Mouse (Mus musculus): ENCODE results near the gene Rassf7. TPM values are rescaled to one million over a fixed set of nuclear protein-coding genes. Genes with fewer than 3 reads are reported as not detected.

Rassf7 gene
- total RNA-seq (2014; rRNA removed): 24.5 and 35.7 TPM in 2 replicates
- 19.6 and 23.3 TPM in 2 replicates for polyA plus RNA-seq (2015; fragmentation: Nextera tagmentation; extraction: Ambion mirVana)

DNA sequence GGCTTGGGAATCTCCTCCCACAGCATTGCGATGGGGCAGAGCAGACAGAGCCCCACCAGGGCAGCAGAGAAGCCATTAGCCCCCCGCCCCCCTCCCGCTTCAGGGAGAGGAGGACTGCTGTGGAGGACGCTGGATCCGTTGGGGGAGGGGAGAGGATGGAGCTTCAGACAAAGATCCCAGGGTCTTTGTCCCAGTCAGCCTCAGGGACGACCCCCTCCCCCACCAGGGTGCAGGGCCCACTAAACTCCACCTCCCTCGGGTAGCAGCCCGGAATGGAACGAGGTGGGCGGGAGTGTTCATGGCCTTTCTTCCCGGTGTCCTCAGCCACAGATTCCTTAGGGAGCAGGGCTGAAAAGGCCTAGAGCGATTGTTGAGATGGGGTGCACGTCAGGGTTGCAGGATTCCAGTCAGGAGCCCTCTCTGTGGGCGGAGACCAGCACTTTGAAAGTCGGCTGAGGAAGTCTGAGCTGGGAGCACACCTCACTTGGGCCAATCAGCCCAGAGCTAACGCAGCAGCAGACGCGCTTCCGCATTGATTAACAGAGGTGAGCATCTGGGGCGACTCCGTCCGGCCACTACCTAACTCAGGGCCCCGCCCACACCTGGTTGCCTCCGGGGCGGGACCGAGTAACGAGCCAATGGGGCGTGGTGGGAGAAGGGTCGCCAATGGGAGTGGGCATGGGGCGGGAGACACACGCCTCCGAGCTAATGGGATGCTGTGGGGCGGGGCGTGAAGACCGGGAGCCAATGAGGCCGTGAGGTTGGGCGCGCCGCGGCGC, at the start of gene Rassf7:
Gene Rassf7 (plus strand): TSS at position 760 of the 779 bp plus-strand sequence.
- peak; percentile 95 for ATAC-seq

DNA sequence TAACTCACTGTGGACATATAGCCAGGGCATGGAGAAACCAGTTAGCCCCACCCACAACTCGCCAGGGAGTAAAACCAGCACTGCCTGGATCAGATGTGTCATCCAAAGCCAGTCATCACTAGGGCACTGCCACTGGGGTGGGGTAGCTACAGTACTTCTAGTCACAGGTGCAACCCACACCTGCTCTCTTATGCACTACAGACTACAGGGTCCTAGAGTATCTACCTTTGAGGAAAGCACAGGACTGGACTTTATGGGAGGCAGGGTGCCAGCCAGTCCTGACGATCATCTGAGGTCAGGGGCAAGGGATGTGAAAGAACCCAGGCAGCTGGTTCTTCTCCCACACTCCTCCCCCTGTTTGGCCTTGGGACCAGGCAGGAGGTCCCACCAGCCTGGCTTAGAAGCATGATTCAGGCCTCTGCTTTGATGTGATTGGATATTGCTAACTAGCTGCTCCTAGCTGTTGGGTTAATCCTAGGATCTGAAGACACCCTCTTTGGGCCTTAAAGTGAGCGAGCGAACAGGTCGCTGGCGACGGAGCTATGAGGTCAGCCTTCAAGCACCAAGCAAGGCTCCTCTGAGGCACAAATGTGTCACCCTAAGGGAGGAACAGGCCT, 47.7 kb upstream of the Rassf7 start:
- Histone ChIP-seq H3K36me3 (ENCODE audit: insufficient read depth, low read length) (peaks cover 4% of the 10 kb centered on the region; the same call in 1 of the 2 replicates), H3K4me1 (ENCODE audit: insufficient read depth, low read length) (peaks cover 13% of the 10 kb centered on the region), H3K27me3 (ENCODE audit: insufficient read depth, low read length) (no peaks in the 10 kb centered on the region), H3K27ac (peak overlapping the region; percentile 7; the same call in 1 of the 2 replicates), H3K9me3 (ENCODE audit: low read length) (no peaks in the 10 kb centered on the region), H3K9ac (replicated peaks; ENCODE audit: low read length) (peak overlapping the region; percentile 52), H3K4me3 (ENCODE audit: low read length) (peak overlapping the region; percentile 35), H3K4me2 (ENCODE audit: low read depth, low read length) (peak overlapping the region; percentile 55)
- 24% methylated on average over 7 of the region's 7 CpGs for WGBS
- ATAC-seq (no peak), DNase-seq (ENCODE audit: low spot score) (peak; percentile 34)
- TF ChIP-seq CTCF (IDR thresholded peaks at IDR 0.05; ENCODE audit: low read depth): no peak

More for the DNA sequence above, at the start of gene Rassf7:
- Histone ChIP-seq H3K9ac (replicated peaks; ENCODE audit: low read length) (peak within 1 kb of the TSS; percentile 63), H3K9me3 (ENCODE audit: low read length) (no peaks in the 10 kb centered on the region), H3K4me3 (ENCODE audit: low read length) (peak within 1 kb of the TSS; percentile 61), H3K4me2 (ENCODE audit: low read depth, low read length) (peak within 1 kb of the TSS; percentile 97), H3K36me3 (ENCODE audit: insufficient read depth, low read length) (no peaks in the 10 kb centered on the region), H3K4me1 (ENCODE audit: insufficient read depth, low read length) (peaks cover 12% of the 10 kb centered on the region), H3K27me3 (ENCODE audit: insufficient read depth, low read length) (no peaks in the 10 kb centered on the region), H3K27ac (peak within 1 kb of the TSS; percentile 26; the same call in 1 of the 2 replicates)
- peak; percentile 94 for DNase-seq (ENCODE audit: low spot score)
- no peak for TF ChIP-seq CTCF (IDR thresholded peaks at IDR 0.05; ENCODE audit: low read depth)
- WGBS: 1% methylated on average over 41 of the region's 41 CpGs

DNA sequence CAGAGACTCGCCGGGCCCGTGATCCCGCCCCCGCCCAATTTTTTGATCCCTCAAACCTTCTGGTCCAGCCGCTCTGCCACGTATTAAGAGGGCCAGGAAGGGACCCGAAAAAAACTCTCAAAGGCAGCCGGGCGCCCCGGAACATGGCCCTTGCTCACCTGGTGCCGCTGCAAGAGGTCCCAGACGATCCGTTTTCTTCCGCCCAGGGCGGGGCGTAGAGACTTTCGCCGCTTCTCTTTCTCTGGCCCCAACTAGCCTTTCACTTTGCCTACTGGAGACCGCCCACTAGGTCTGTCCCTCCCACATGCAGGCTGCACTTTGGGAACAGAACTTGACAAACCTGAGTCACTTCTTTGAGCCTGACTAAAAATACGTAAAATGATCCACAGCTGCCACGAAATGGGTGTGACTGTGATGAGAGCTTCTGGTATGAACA, 47.1 kb upstream of the Rassf7 start:
- peaks cover 4% of the 10 kb centered on the region; the same call in 1 of the 2 replicates for H3K36me3 ChIP-seq (ENCODE audit: insufficient read depth, low read length)
- peak overlapping the region; percentile 35 for H3K4me3 ChIP-seq (ENCODE audit: low read length)
- H3K4me2 ChIP-seq (ENCODE audit: low read depth, low read length): peak overlapping the region; percentile 55
- peaks cover 13% of the 10 kb centered on the region for H3K4me1 ChIP-seq (ENCODE audit: insufficient read depth, low read length)
- H3K9me3 ChIP-seq (ENCODE audit: low read length): no peaks in the 10 kb centered on the region
- peak; percentile 21 for DNase-seq (ENCODE audit: low spot score)
- peak overlapping the region; percentile 7; the same call in 1 of the 2 replicates for H3K27ac ChIP-seq
- TF ChIP-seq CTCF (IDR thresholded peaks at IDR 0.05; ENCODE audit: low read depth): no peak
- no peaks in the 10 kb centered on the region for H3K27me3 ChIP-seq (ENCODE audit: insufficient read depth, low read length)
- WGBS: 8% methylated on average over 22 of the region's 22 CpGs
- peak overlapping the region; percentile 52 for H3K9ac ChIP-seq (replicated peaks; ENCODE audit: low read length)
- ATAC-seq: no peak

DNA sequence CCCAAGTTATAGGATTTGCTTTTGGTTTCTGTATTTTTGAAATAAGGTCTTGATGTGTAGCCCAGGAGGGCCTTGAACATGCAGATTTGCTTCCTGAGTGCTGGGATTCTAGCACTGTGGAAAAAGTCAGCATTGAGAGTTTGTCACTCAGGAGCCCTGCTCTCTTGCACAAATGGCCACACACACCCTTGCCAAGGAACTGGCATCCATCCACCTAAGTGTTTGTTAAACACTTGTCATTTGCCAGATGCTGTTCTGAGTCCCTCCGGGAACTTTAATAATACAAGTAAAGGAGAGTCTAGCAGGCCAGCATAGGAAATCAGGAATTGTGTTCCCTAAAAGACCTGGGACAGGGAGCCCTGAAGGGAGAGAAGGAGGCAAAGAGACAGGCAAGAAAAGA, 46.4 kb upstream of the Rassf7 start:
- DNase-seq (ENCODE audit: low spot score): peak; percentile 37
- H3K27me3 ChIP-seq (ENCODE audit: insufficient read depth, low read length): no peaks in the 10 kb centered on the region
- peaks cover 13% of the 10 kb centered on the region for H3K4me1 ChIP-seq (ENCODE audit: insufficient read depth, low read length)
- no peaks in the 10 kb centered on the region; the same call in 1 of the 2 replicates for H3K36me3 ChIP-seq (ENCODE audit: insufficient read depth, low read length)
- H3K4me2 ChIP-seq (ENCODE audit: low read depth, low read length): no peak overlapping the region
- no peak for ATAC-seq
- no peak for TF ChIP-seq CTCF (IDR thresholded peaks at IDR 0.05; ENCODE audit: low read depth)
- no peak overlapping the region for H3K27ac ChIP-seq
- H3K9ac ChIP-seq (replicated peaks; ENCODE audit: low read length): no peak overlapping the region
- H3K4me3 ChIP-seq (ENCODE audit: low read length): no peak overlapping the region
- H3K9me3 ChIP-seq (ENCODE audit: low read length): no peaks in the 10 kb centered on the region
- WGBS: 40% methylated on average over 1 of the region's 1 CpGs

DNA sequence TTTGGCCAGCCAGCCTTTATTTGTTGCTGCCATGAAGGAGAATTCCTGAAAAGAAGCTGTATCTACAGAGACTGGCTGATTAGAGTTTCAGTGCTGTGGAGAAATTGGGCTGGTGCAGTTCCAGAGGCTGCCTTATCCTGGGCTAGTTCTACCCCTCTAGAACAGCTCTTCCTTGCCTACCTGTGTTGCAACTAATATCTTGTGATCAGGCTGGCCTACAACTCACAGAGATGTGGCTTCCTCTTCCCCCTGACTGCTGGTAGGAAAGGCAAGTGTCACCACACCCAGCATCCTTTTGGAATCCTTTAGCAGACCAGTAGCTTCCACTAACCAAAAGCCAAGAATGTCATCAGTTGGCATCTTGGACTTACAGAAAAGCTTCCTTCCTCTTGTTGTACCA, 45.8 kb upstream of the Rassf7 start:
- Histone ChIP-seq H3K9me3 (ENCODE audit: low read length) (no peaks in the 10 kb centered on the region), H3K36me3 (ENCODE audit: insufficient read depth, low read length) (no peaks in the 10 kb centered on the region; the same call in 1 of the 2 replicates), H3K27ac (no peak overlapping the region), H3K4me2 (ENCODE audit: low read depth, low read length) (no peak overlapping the region), H3K4me1 (ENCODE audit: insufficient read depth, low read length) (peaks cover 13% of the 10 kb centered on the region), H3K27me3 (ENCODE audit: insufficient read depth, low read length) (no peaks in the 10 kb centered on the region), H3K9ac (replicated peaks; ENCODE audit: low read length) (no peak overlapping the region), H3K4me3 (ENCODE audit: low read length) (no peak overlapping the region)
- ATAC-seq (no peak), DNase-seq (ENCODE audit: low spot score) (no peak)
- no peak for TF ChIP-seq CTCF (IDR thresholded peaks at IDR 0.05; ENCODE audit: low read depth)

DNA sequence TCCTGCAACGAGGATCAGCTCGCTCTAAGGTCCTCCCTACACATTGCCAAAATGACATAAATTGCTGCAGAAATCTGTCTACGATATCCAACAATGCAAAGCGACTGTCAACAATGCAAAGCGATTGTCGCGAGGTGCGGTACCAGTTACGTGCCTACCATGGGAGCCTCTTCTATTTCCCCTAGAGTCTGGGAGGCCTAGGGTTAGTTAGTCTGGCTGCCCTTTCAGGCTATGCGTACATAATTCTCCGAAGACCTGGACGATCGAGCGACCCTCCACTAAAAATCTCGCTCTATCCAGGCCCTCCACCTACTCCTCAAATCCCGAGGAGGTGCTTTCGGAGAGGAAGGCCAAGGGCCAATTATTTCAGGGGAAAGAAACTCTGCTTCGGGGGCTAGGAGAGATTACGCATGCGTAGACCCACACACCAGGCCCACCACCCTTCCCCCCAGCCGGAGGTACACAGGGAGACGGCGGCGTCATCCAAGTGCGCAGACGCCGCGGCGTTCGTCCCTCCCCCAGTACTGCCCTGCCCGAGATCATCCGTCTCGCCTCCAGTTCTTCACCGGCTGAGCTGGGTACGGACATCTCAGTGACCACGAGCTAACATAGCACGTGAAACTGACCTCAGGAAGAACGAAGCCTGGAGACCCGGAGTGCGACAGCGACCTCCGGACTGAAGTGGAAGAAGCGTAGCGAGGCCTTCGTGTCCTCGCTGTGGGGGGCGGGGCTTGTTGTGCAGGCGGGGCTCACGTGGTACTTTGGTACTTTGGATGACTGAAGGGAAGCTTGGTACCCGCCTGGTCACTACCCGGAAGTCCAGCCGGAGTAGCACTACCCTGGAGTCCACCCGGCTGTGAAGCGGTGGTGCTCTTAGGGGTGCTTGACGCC, 43.3 kb upstream of the Rassf7 start, which contains the start of gene Rnh1:
Gene Rnh1 (minus strand): TSS at position 742 of the 891 bp plus-strand sequence.
- Histone ChIP-seq H3K27me3 (ENCODE audit: insufficient read depth, low read length) (no peaks in the 10 kb centered on the region), H3K9me3 (ENCODE audit: low read length) (no peaks in the 10 kb centered on the region), H3K9ac (replicated peaks; ENCODE audit: low read length) (peak within 1 kb of the TSS; percentile 57), H3K4me2 (ENCODE audit: low read depth, low read length) (peak within 1 kb of the TSS; percentile 61), H3K4me3 (ENCODE audit: low read length) (peak within 1 kb of the TSS; percentile 44), H3K4me1 (ENCODE audit: insufficient read depth, low read length) (peaks cover 13% of the 10 kb centered on the region), H3K27ac (peak within 1 kb of the TSS; percentile 93), H3K36me3 (ENCODE audit: insufficient read depth, low read length) (no peaks in the 10 kb centered on the region)
- peak; percentile 23; the same call in 1 of the 2 replicates for TF ChIP-seq CTCF (IDR thresholded peaks at IDR 0.05; ENCODE audit: low read depth)
- DNase-seq (ENCODE audit: low spot score): peak; percentile 97
- WGBS: 2% methylated on average over 55 of the region's 55 CpGs
- peak; percentile 97 for ATAC-seq
